Mouse (Mus musculus) forebrain, embryonic 11.5 days (tissue): Measurements from ENCODE around the gene Rab27a. TPM values are rescaled to one million over a fixed set of nuclear protein-coding genes. Genes with fewer than 3 reads are reported as not detected.
"Not testable (repeated sequence)": the region's sequence is repeated elsewhere in the genome, so short reads cannot be mapped to it uniquely, and the experiment has no call there.

ENCODE experiments used
- ATAC-seq: fragments of 200-750 bp; cut with Nextera tagmentation; replicated peaks from 2 replicates; pipeline ENCODE4 v1.8.0; 2017; ENCODE audit warnings: moderate TSS enrichment; ENCODE audit not compliant: low FRiP score
- DNase-seq: peaks from one replicate; pipeline ENCODE4 v3.0.0-alpha.2; 2017; ENCODE audit warnings: low spot score
- H3K27ac ChIP-seq: fragments of 300-500 bp; sonication (generic); 2 replicates; pipeline ENCODE4 v1.5.1; 2014; ENCODE audit warnings: low read depth, low read length
- H3K27me3 ChIP-seq: fragments of 300-500 bp; sonication (generic); 2 replicates; pipeline ENCODE4 v1.6.1; 2014; ENCODE audit warnings: mild to moderate bottlenecking, low read length, mixed read lengths; ENCODE audit not compliant: control insufficient read depth, insufficient read depth
- H3K36me3 ChIP-seq: fragments of 300-500 bp; sonication (generic); 2 replicates; pipeline ENCODE4 v1.6.1; 2014; ENCODE audit warnings: mild to moderate bottlenecking, low read length, moderate library complexity, mixed read lengths; ENCODE audit not compliant: control insufficient read depth, insufficient read depth
- H3K4me1 ChIP-seq: fragments of 300-500 bp; sonication (generic); replicated peaks from 2 replicates; pipeline ENCODE4 v1.6.1; 2014; ENCODE audit warnings: low read length, mixed read lengths; ENCODE audit not compliant: control insufficient read depth, insufficient read depth
- H3K4me2 ChIP-seq: fragments of 300-500 bp; sonication (generic); 2 replicates; pipeline ENCODE4 v1.6.1; 2014; ENCODE audit warnings: low read depth, mild to moderate bottlenecking, low read length, moderate library complexity, mixed read lengths; ENCODE audit not compliant: severe bottlenecking
- H3K4me3 ChIP-seq: fragments of 300-500 bp; sonication (generic); 2 replicates; pipeline ENCODE4 v1.5.1; 2014; ENCODE audit warnings: low read depth, low read length
- H3K9ac ChIP-seq: fragments of 300-500 bp; sonication (generic); 2 replicates; pipeline ENCODE4 v1.6.1; 2014; ENCODE audit warnings: low read length
- H3K9me3 ChIP-seq: fragments of 300-500 bp; sonication (generic); 2 replicates; pipeline ENCODE4 v1.6.1; 2016; ENCODE audit warnings: low read length, mixed read lengths; ENCODE audit not compliant: control insufficient read depth
- WGBS: fragments of 180-500 bp; shearing (Covaris S2); extraction: QIAGEN DNeasy Blood & Tissue Kit; methylation state at CpG from one replicate; pipeline ENCODE4 v1.1.7; 2014; 5-methylcytosine and 5-hydroxymethylcytosine counted together
- polyA plus RNA-seq: library from polyadenylated mRNA; unstranded; fragments of >200 nt; fragmentation: Nextera tagmentation; extraction: Ambion mirVana; gene quantifications from 2 replicates; pipeline ENCODE4 v1.2.1, GENCODE M21; 2014

The Rab27a gene
- polyA plus RNA-seq, 1 experiment from 2014 or later = 0.79 TPM

DNA sequence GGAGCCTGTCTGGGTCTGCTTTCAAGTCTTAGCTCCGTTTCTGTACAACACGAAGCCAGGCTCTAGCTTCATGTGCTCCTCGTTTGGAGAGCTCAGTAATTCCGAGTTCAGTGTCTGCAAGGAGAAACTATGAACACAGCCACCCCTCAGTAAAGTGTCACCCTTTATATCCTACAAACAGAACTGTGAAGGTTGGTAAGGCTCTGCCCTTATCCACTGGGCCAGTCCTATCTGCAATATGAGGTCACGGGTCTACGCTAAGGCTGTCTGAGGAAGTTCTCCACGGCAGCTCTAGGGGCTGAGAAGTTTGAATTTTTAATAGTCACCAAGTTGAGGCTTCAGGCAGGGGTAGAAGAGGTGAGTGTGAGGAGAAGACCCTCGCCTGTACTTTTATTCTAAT, 27.8 kb downstream of the Rab27a start:
- Histone ChIP-seq H3K27ac (no peak overlapping the region), H3K4me2 (no peak overlapping the region), H3K4me1 (no peaks in the 10 kb centered on the region), H3K27me3 (no peaks in the 10 kb centered on the region), H3K9me3 (no peaks in the 10 kb centered on the region), H3K4me3 (no peak overlapping the region), H3K9ac (no peak overlapping the region), H3K36me3 (no peaks in the 10 kb centered on the region)
- 84% methylated on average over 8 of the region's 8 CpGs for WGBS
- DNase-seq (no peak), ATAC-seq (no peak)

- DNase-seq (no peak), ATAC-seq (no peak)
- H3K36me3 ChIP-seq = no peaks in the 10 kb centered on the region
- H3K4me2 ChIP-seq = no peak overlapping the region
- no peak overlapping the region for H3K4me3 ChIP-seq
- no peak overlapping the region for H3K27ac ChIP-seq
- no peaks in the 10 kb centered on the region for H3K9me3 ChIP-seq
- no peaks in the 10 kb centered on the region for H3K27me3 ChIP-seq
- WGBS = 91% methylated on average over 5 of the region's 5 CpGs
- H3K9ac ChIP-seq = no peak overlapping the region
- no peaks in the 10 kb centered on the region for H3K4me1 ChIP-seq
Measured at GRCm38 (mm10) chr9:73073169-73073568, 28.5 kb downstream of the Rab27a start.

DNA sequence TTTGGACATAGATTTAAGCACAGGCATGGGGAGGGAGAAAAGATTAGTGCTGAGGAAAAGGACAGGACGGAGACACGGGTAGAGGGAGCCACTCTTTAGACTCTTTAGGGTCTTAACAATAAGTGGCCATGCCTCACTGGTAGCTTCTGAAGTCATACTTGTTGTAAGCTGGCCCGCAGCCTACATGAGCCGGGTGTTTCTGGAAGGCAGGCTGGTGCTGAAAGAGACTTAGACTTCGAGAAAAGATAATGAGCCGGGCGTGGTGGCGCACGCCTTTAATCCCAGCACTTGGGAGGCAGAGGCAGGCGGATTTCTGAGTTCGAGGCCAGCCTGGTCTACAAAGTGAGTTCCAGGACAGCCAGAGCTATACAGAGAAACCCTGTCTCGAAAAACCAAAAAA, 34.7 kb downstream of the Rab27a start:
- not testable (repeated sequence) for H3K4me1 ChIP-seq, H3K27me3 ChIP-seq, H3K9ac ChIP-seq, H3K4me2 ChIP-seq, H3K4me3 ChIP-seq, H3K27ac ChIP-seq, DNase-seq, H3K36me3 ChIP-seq, ATAC-seq, H3K9me3 ChIP-seq
- WGBS = 87% methylated on average over 10 of the region's 12 CpGs

- H3K4me3 ChIP-seq = no peak overlapping the region
- no peak overlapping the region for H3K9ac ChIP-seq
- no peak for DNase-seq
- H3K27ac ChIP-seq = no peak overlapping the region
- 36% methylated on average over 7 of the region's 7 CpGs for WGBS
- no peak for ATAC-seq
- no peaks in the 10 kb centered on the region for H3K27me3 ChIP-seq
- no peaks in the 10 kb centered on the region for H3K9me3 ChIP-seq
- no peak overlapping the region for H3K4me2 ChIP-seq
- H3K4me1 ChIP-seq = no peaks in the 10 kb centered on the region
- H3K36me3 ChIP-seq = no peaks in the 10 kb centered on the region
Measured at GRCm38 (mm10) chr9:73079801-73080325, 35.2 kb downstream of the Rab27a start.

DNA sequence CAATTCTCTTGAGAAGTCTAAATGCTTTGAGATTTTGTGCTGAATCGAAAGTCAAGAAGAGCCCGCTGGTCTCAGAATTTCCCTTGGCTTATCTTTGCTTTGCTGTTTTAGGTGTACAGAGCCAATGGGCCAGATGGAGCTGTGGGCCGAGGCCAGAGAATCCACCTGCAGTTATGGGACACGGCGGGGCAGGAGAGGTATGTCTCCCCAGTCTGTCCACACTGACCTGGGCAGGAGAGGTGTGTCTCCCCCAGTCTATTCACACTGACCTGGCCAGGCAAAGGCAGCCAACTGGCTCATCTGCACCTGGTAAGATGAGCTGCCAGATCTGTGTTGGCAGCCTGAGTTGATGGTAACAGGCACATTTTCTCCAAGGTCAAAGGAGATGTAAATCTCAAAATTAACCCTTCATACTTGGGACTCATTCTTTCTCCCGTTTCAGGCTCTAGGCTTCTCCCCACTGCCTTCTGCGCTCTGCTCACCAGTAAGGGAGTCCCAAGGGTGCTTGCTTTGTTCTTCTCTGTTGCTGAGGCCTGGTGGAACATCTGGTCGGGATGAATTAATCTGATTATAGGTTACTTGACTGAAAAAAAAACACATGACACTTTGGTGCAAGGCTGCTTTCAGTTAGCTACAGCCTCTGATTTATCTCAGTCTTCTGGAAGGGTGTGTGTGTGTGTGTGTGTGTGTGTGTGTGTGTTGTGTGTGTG, 37.8 kb downstream of the Rab27a start:
- no peaks in the 10 kb centered on the region for H3K36me3 ChIP-seq
- no peak overlapping the region for H3K4me3 ChIP-seq
- H3K4me1 ChIP-seq = no peaks in the 10 kb centered on the region
- no peak for DNase-seq
- no peaks in the 10 kb centered on the region for H3K27me3 ChIP-seq
- H3K27ac ChIP-seq = no peak overlapping the region
- H3K9ac ChIP-seq = no peak overlapping the region
- 84% methylated on average over 8 of the region's 8 CpGs for WGBS
- H3K4me2 ChIP-seq = no peak overlapping the region
- ATAC-seq = no peak
- no peaks in the 10 kb centered on the region for H3K9me3 ChIP-seq

- no peak overlapping the region for H3K4me2 ChIP-seq
- ATAC-seq (no peak), DNase-seq (no peak)
- WGBS = 74% methylated on average over 6 of the region's 6 CpGs
- no peak overlapping the region for H3K27ac ChIP-seq
- no peaks in the 10 kb centered on the region for H3K27me3 ChIP-seq
- H3K4me3 ChIP-seq = no peak overlapping the region
- no peaks in the 10 kb centered on the region for H3K4me1 ChIP-seq
- no peaks in the 10 kb centered on the region for H3K36me3 ChIP-seq
- H3K9me3 ChIP-seq = no peaks in the 10 kb centered on the region
- no peak overlapping the region for H3K9ac ChIP-seq
Measured at GRCm38 (mm10) chr9:73083956-73084355, 39.3 kb downstream of the Rab27a start.

GRCm38 (mm10) chr9:73085845-73086244, 41.2 kb downstream of the Rab27a start:
- H3K4me1 ChIP-seq = no peaks in the 10 kb centered on the region
- no peaks in the 10 kb centered on the region for H3K27me3 ChIP-seq
- no peaks in the 10 kb centered on the region for H3K9me3 ChIP-seq
- no peak overlapping the region for H3K27ac ChIP-seq
- DNase-seq (no peak), ATAC-seq (no peak)
- no peak overlapping the region for H3K4me3 ChIP-seq
- H3K4me2 ChIP-seq = no peak overlapping the region
- WGBS = 81% methylated on average over 6 of the region's 6 CpGs
- no peak overlapping the region for H3K9ac ChIP-seq
- no peaks in the 10 kb centered on the region for H3K36me3 ChIP-seq

DNA sequence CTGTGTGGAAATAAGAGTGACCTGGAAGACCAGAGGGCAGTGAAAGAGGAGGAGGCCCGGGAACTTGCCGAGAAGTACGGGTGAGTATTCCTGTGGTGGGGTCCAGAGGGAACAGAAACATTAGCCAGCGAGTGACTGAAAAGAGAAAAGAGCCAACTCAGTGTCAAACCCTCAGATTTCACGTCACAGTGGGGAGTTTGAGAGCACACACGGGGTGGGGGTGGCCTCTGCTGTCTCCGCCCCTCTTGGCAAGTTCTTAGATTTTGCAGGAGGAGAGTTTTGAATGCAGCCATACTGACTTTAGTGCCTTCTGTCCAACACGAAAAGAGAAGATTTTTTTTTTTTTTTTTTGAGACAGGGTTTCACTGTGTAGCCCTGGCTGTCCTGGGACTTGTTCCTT, 42.5 kb downstream of the Rab27a start:
- Histone ChIP-seq H3K9ac (no peak overlapping the region), H3K4me2 (no peak overlapping the region; the same call in 1 of the 2 replicates), H3K36me3 (no peaks in the 10 kb centered on the region), H3K4me1 (no peaks in the 10 kb centered on the region), H3K27me3 (no peaks in the 10 kb centered on the region), H3K9me3 (no peaks in the 10 kb centered on the region), H3K27ac (no peak overlapping the region), H3K4me3 (no peak overlapping the region)
- DNase-seq (no peak), ATAC-seq (no peak)
- 68% methylated on average over 8 of the region's 8 CpGs for WGBS

- no peak for ATAC-seq
- H3K36me3 ChIP-seq = no peaks in the 10 kb centered on the region
- H3K27me3 ChIP-seq = no peaks in the 10 kb centered on the region
- DNase-seq = no peak
- 79% methylated on average over 5 of the region's 5 CpGs for WGBS
- no peak overlapping the region for H3K27ac ChIP-seq
- H3K4me1 ChIP-seq = no peaks in the 10 kb centered on the region
- no peaks in the 10 kb centered on the region for H3K9me3 ChIP-seq
- H3K4me3 ChIP-seq = no peak overlapping the region
- H3K4me2 ChIP-seq = no peak overlapping the region
- H3K9ac ChIP-seq = no peak overlapping the region
Measured at GRCm38 (mm10) chr9:73087581-73087980, 42.9 kb downstream of the Rab27a start.
